9 mouse cellular contexts compared by ENCODE assay signal in the genomic region with DNA sequence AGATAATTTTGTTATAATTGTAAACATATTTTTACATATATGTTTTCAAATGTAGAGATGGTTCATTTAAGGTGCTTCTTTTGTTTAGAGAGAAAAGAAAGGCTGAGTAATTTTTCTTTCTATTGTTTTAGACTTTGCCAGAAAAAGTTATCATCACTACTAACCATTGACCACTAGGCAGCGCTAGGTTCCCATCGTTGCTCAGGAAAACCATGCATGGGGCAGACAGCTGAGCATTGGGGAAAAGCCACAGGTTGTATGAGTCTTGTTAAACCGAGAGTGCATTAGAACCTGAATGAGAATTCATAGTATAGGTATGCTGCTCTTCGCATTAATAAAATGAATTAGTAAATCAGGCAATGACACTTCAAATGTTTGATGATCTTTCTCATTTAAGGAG.
DNase-seq lines count a peak whose midpoint lies in the region; ATAC-seq lines count a peak whose summit lies in the region.
"Had no signal": no experiment of that assay in that cellular context is flagged by ENCODE, and none has a peak within 500 bp of the region (broad histone marks: within the 10 kb centered on the region; RNA-seq: fewer than 3 reads in every experiment).

No protein-coding gene starts in this region.

- H3K4me2 ChIP-seq in midbrain, embryonic 11.5 days: no peak overlapping the region
- H3K4me2 ChIP-seq in midbrain, embryonic 13.5 days (replicated peaks): no peak overlapping the region

- 11% methylated on average over 4 of the region's 4 CpGs for WGBS in midbrain, embryonic 11.5 days
- WGBS in midbrain, embryonic 13.5 days: 12% methylated on average over 4 of the region's 4 CpGs

- DNase-seq in adrenal gland, postnatal 14 days: peak; percentile 15
- DNase-seq in adrenal gland, postnatal 4 days (ENCODE audit: low spot score in 2 of 2): no peak
- DNase-seq in midbrain, embryonic 11.5 days (ENCODE audit: low spot score, missing footprints): no peak
- DNase-seq in embryo, embryonic 10.5 days (ENCODE audit: low spot score): peak; percentile 74
- DNase-seq in kidney, postnatal 4 days: peak; percentile 34 to 36
- peak; percentile 77 for DNase-seq in retina, embryonic 14.5 days (ENCODE audit: low spot score)
- no peak for DNase-seq in spleen, postnatal 4 days (ENCODE audit: low spot score in 2 of 2)

- H3K9me3 ChIP-seq in midbrain, embryonic 11.5 days (ENCODE audit: control insufficient read depth, low read length): no peaks in the 10 kb centered on the region
- no peaks in the 10 kb centered on the region for H3K9me3 ChIP-seq in midbrain, embryonic 13.5 days
- H3K9me3 ChIP-seq: megakaryocyte, embryonic 14.5 days had no signal

- no peak overlapping the region for H3K27ac ChIP-seq in midbrain, embryonic 11.5 days (ENCODE audit: low read depth, low read length)
- H3K27ac ChIP-seq in midbrain, embryonic 13.5 days: no peak overlapping the region

- no peak overlapping the region for H3K4me3 ChIP-seq in midbrain, embryonic 11.5 days (ENCODE audit: low read depth, low read length)
- no peak overlapping the region for H3K4me3 ChIP-seq in midbrain, embryonic 13.5 days (replicated peaks)
- H3K4me3 ChIP-seq: megakaryocyte, embryonic 14.5 days had no signal

- H3K36me3 ChIP-seq in midbrain, embryonic 11.5 days (ENCODE audit: control insufficient read depth, insufficient read depth, low read length): no peaks in the 10 kb centered on the region
- H3K36me3 ChIP-seq in midbrain, embryonic 13.5 days: no peaks in the 10 kb centered on the region

- H3K9ac ChIP-seq in midbrain, embryonic 11.5 days (ENCODE audit: low read length): no peak overlapping the region
- no peak overlapping the region for H3K9ac ChIP-seq in midbrain, embryonic 13.5 days (replicated peaks)

- ATAC-seq in midbrain, embryonic 11.5 days (ENCODE audit: low FRiP score): peak; percentile 79; the same call in 1 of the 2 replicates
- no peak for ATAC-seq in midbrain, embryonic 13.5 days

- no peaks in the 10 kb centered on the region for H3K4me1 ChIP-seq in midbrain, embryonic 11.5 days (ENCODE audit: control insufficient read depth, insufficient read depth, low read length)
- no peaks in the 10 kb centered on the region for H3K4me1 ChIP-seq in midbrain, embryonic 13.5 days (replicated peaks)
- H3K4me1 ChIP-seq: megakaryocyte, embryonic 14.5 days had no signal

- H3K27me3 ChIP-seq in midbrain, embryonic 11.5 days (ENCODE audit: control insufficient read depth, insufficient read depth, low read length): no peaks in the 10 kb centered on the region
- H3K27me3 ChIP-seq in midbrain, embryonic 13.5 days: no peaks in the 10 kb centered on the region
- H3K27me3 ChIP-seq: megakaryocyte, embryonic 14.5 days had no signal

Comparison
In these comparisons a context has a peak if more than half of its experiments do, and no peak if none do; other contexts are left out.
1. DNase-seq: peak in adrenal gland, postnatal 14 days (single experiment), embryo, embryonic 10.5 days (single experiment), kidney, postnatal 4 days (2 of 2) and retina, embryonic 14.5 days (single experiment); none in adrenal gland, postnatal 4 days (0 of 2), midbrain, embryonic 11.5 days (single experiment) and spleen, postnatal 4 days (0 of 2).